Mouse (Mus musculus): ENCODE measurements around the gene Zfp383.

- TF ChIP-seq CTCF (IDR thresholded peaks at IDR 0.05; ENCODE audit: borderline replicate concordance, insufficient read depth, low read depth, low read length) (no peak), POLR2A (IDR thresholded peaks at IDR 0.05; ENCODE audit: borderline replicate concordance, insufficient read depth, low read length) (peak; percentile 50; the same call in 1 of the 2 replicates)
These were observed at the start of gene Zfp383 for GRCm38 (mm10) chr7:29908130-29908950.
